9 mouse cellular contexts compared by ENCODE assay signal in genomic region chr13:100774704-100775103, GRCm38 (mm10). TPM values are rescaled to one million over a fixed set of nuclear protein-coding genes. Genes with fewer than 3 reads are reported as not detected.
A peak's percentile ranks its signal among the peaks of the same experiment; 100 is the strongest.
DNase-seq lines count a peak whose midpoint lies in the region; ATAC-seq and TF ChIP-seq lines count a peak whose summit lies in the region.
"Had no signal": no experiment of that assay in that cellular context is flagged by ENCODE, and none has a peak within 500 bp of the region (broad histone marks: within the 10 kb centered on the region; RNA-seq: fewer than 3 reads in every experiment).

No protein-coding gene starts in this region.

- H3K27me3 ChIP-seq in heart, postnatal 0 days (ENCODE audit: control insufficient read depth, insufficient read depth, low read length): no peaks in the 10 kb centered on the region
- H3K27me3 ChIP-seq in hindbrain, embryonic 16.5 days (replicated peaks; ENCODE audit: control insufficient read depth, insufficient read depth, low read length): no peaks in the 10 kb centered on the region
- H3K27me3 ChIP-seq in midbrain, embryonic 14.5 days (ENCODE audit: control insufficient read depth, insufficient read depth, low read length): no peaks in the 10 kb centered on the region

- H3K4me2 ChIP-seq in heart, postnatal 0 days (ENCODE audit: low read depth, low read length): peak overlapping the region; percentile 85
- H3K4me2 ChIP-seq in hindbrain, embryonic 16.5 days (ENCODE audit: low read length): peak overlapping the region; percentile 82
- H3K4me2 ChIP-seq in midbrain, embryonic 14.5 days (ENCODE audit: low read length): peak overlapping the region; percentile 91

- TF ChIP-seq CTCF in heart, postnatal 0 days (IDR thresholded peaks at IDR 0.05; ENCODE audit: low read depth): no peak
- TF ChIP-seq CTCF in bone marrow macrophage, adult 2 months (IDR thresholded peaks at IDR 0.05; ENCODE audit: low read depth, low read length): no peak

- H3K9ac ChIP-seq in heart, postnatal 0 days (replicated peaks; ENCODE audit: low read depth, low read length): no peak overlapping the region; the same call in 1 of the 2 replicates
- H3K9ac ChIP-seq in hindbrain, embryonic 16.5 days (ENCODE audit: low read depth, low read length): no peak overlapping the region
- no peak overlapping the region for H3K9ac ChIP-seq in midbrain, embryonic 14.5 days (replicated peaks; ENCODE audit: low read length)

- H3K4me1 ChIP-seq in heart, postnatal 0 days (ENCODE audit: control insufficient read depth, insufficient read depth): peaks cover 4% of the 10 kb centered on the region; the same call in 1 of the 2 replicates
- H3K4me1 ChIP-seq in bone marrow macrophage, adult 2 months (ENCODE audit: control insufficient read depth, insufficient read depth, low read length): 0 out of 2 replicates have a peak, but pooled peaks cover 3% of the 10 kb centered on the region
- peaks cover 10% of the 10 kb centered on the region for H3K4me1 ChIP-seq in hindbrain, embryonic 16.5 days (ENCODE audit: control insufficient read depth, insufficient read depth, low read depth, low read length)
- H3K4me1 ChIP-seq in midbrain, embryonic 14.5 days (ENCODE audit: control insufficient read depth, insufficient read depth, low read length): peaks cover 6% of the 10 kb centered on the region

- intact Hi-C loops in heart, postnatal 10 days (cut with DNase I): no loop called here

- peak overlapping the region; percentile 64 for H3K4me3 ChIP-seq in heart, postnatal 0 days (ENCODE audit: low read depth, low read length)
- peak overlapping the region; percentile 97 for H3K4me3 ChIP-seq in bone marrow macrophage, adult 2 months (ENCODE audit: insufficient read depth, low read length)
- peak overlapping the region; percentile 72 for H3K4me3 ChIP-seq in hindbrain, embryonic 16.5 days (ENCODE audit: low read length)
- H3K4me3 ChIP-seq in midbrain, embryonic 14.5 days (replicated peaks; ENCODE audit: low read depth, low read length): peak overlapping the region; percentile 65; the same call in 1 of the 2 replicates

- no peaks in the 10 kb centered on the region for H3K9me3 ChIP-seq in heart, postnatal 0 days (replicated peaks; ENCODE audit: control insufficient read depth, low read length)
- H3K9me3 ChIP-seq in hindbrain, embryonic 16.5 days (ENCODE audit: control insufficient read depth, low read length): no peaks in the 10 kb centered on the region
- no peaks in the 10 kb centered on the region for H3K9me3 ChIP-seq in midbrain, embryonic 14.5 days (ENCODE audit: control insufficient read depth, low read length)

- ATAC-seq in heart, postnatal 0 days (ENCODE audit: insufficient read depth, low read depth): no peak
- ATAC-seq in hindbrain, embryonic 16.5 days: no peak
- no peak for ATAC-seq in midbrain, embryonic 14.5 days (ENCODE audit: low FRiP score, low TSS enrichment)

- no peak for DNase-seq in heart, postnatal 0 days (ENCODE audit: low spot score)
- no peak for DNase-seq in heart, postnatal 10 days
- no peak for DNase-seq in midbrain, embryonic 14.5 days
- no peak for DNase-seq in thymus, postnatal 25 days
- DNase-seq in cerebellum, adult 11 months: no peak
- no peak for DNase-seq in kidney, adult 9 months

- TF ChIP-seq POLR2A in bone marrow macrophage, adult 2 months (IDR thresholded peaks at IDR 0.05; ENCODE audit: borderline replicate concordance, low read depth, low read length): no peak

- no peak for TF ChIP-seq EP300 in heart, postnatal 0 days (IDR thresholded peaks at IDR 0.05; ENCODE audit: low read depth)

- no peak overlapping the region for H3K27ac ChIP-seq in heart, postnatal 0 days (ENCODE audit: low read depth)
- no peak overlapping the region for H3K27ac ChIP-seq in bone marrow macrophage, adult 2 months (ENCODE audit: insufficient read depth, low read depth, low read length)
- no peak overlapping the region for H3K27ac ChIP-seq in hindbrain, embryonic 16.5 days (ENCODE audit: low read depth, low read length)
- H3K27ac ChIP-seq in midbrain, embryonic 14.5 days (replicated peaks; ENCODE audit: low read depth, low read length): no peak overlapping the region

- H3K36me3 ChIP-seq in heart, postnatal 0 days (replicated peaks; ENCODE audit: control insufficient read depth, insufficient read depth, low read length): peaks cover 8% of the 10 kb centered on the region; the same call in 1 of the 2 replicates
- H3K36me3 ChIP-seq in hindbrain, embryonic 16.5 days (ENCODE audit: control insufficient read depth, insufficient read depth, low read length): no peaks in the 10 kb centered on the region
- H3K36me3 ChIP-seq in midbrain, embryonic 14.5 days (ENCODE audit: control insufficient read depth, insufficient read depth, low read length): peaks cover 5% of the 10 kb centered on the region; the same call in 1 of the 2 replicates

RNA-seq across cellular contexts. Expression of gene Cenph, which starts 1.0 kb away (rescaled TPM):
- 2.2 TPM in 1 of 2 replicates, not detected in the other for total RNA-seq in heart, postnatal 0 days (2014; rRNA removed; ENCODE audit: low replicate concordance)
- 5.6 and 7.3 TPM in 2 replicates for polyA plus RNA-seq in heart, postnatal 0 days (2015; fragmentation: Nextera tagmentation; extraction: Ambion mirVana)
- 1 to 10 TPM; 2.1 to 2.8 TPM for total RNA-seq in heart, postnatal 10 days (2021)
- polyA plus RNA-seq in bone marrow macrophage, adult 2 months (2012; ENCODE audit: insufficient read depth, insufficient read length, missing spikeins): 13.5 and 14.2 TPM in 2 replicates
- 6.5 and 7.6 TPM in 2 replicates for polyA plus RNA-seq in hindbrain, embryonic 16.5 days (2015; fragmentation: Nextera tagmentation; extraction: Ambion mirVana)
- polyA plus RNA-seq in midbrain, embryonic 14.5 days (2014; fragmentation: Nextera tagmentation; extraction: Ambion mirVana): 5.1 and 8.3 TPM in 2 replicates
- total RNA-seq: gastrocnemius, adult 18-20 months had no signal

RNA-seq across cellular contexts. Expression of gene Ccnb1, which starts 11.7 kb away (rescaled TPM):
- 88.5 and 95.0 TPM in 2 replicates for total RNA-seq in heart, postnatal 0 days (2014; rRNA removed; ENCODE audit: low replicate concordance)
- 48.9 and 56.9 TPM in 2 replicates for polyA plus RNA-seq in heart, postnatal 0 days (2015; fragmentation: Nextera tagmentation; extraction: Ambion mirVana)
- total RNA-seq in heart, postnatal 10 days (2021): 10 to 100 TPM; 19.3 to 27.8 TPM
- 35.0 and 42.5 TPM in 2 replicates for polyA plus RNA-seq in bone marrow macrophage, adult 2 months (2012; ENCODE audit: insufficient read depth, insufficient read length, missing spikeins)
- 42.4 and 52.9 TPM in 2 replicates for polyA plus RNA-seq in hindbrain, embryonic 16.5 days (2015; fragmentation: Nextera tagmentation; extraction: Ambion mirVana)
- polyA plus RNA-seq in midbrain, embryonic 14.5 days (2014; fragmentation: Nextera tagmentation; extraction: Ambion mirVana): 31.0 and 69.9 TPM in 2 replicates
- total RNA-seq: gastrocnemius, adult 18-20 months had no signal

RNA-seq across cellular contexts. Expression of gene Mrps36, which starts 30.2 kb away (rescaled TPM):
- 96.8 and 127 TPM in 2 replicates for total RNA-seq in heart, postnatal 0 days (2014; rRNA removed; ENCODE audit: low replicate concordance)
- 376 and 415 TPM in 2 replicates for polyA plus RNA-seq in heart, postnatal 0 days (2015; fragmentation: Nextera tagmentation; extraction: Ambion mirVana)
- 100 to 1,000 TPM; 163 to 174 TPM for total RNA-seq in heart, postnatal 10 days (2021)
- polyA plus RNA-seq in bone marrow macrophage, adult 2 months (2012; ENCODE audit: insufficient read depth, insufficient read length, missing spikeins): 68.4 and 89.2 TPM in 2 replicates
- 143 and 161 TPM in 2 replicates for polyA plus RNA-seq in hindbrain, embryonic 16.5 days (2015; fragmentation: Nextera tagmentation; extraction: Ambion mirVana)
- 132 and 142 TPM in 2 replicates for polyA plus RNA-seq in midbrain, embryonic 14.5 days (2014; fragmentation: Nextera tagmentation; extraction: Ambion mirVana)

RNA-seq across cellular contexts. Expression of gene Cdk7, which starts 44.0 kb away (rescaled TPM):
- total RNA-seq in heart, postnatal 0 days (2014; rRNA removed; ENCODE audit: low replicate concordance): 21.7 and 30.0 TPM in 2 replicates
- polyA plus RNA-seq in heart, postnatal 0 days (2015; fragmentation: Nextera tagmentation; extraction: Ambion mirVana): 53.9 and 56.5 TPM in 2 replicates
- 10 to 100 TPM; 29.5 to 34.8 TPM for total RNA-seq in heart, postnatal 10 days (2021)
- polyA plus RNA-seq in bone marrow macrophage, adult 2 months (2012; ENCODE audit: insufficient read depth, insufficient read length, missing spikeins): 27.1 and 29.5 TPM in 2 replicates
- 35.8 and 40.0 TPM in 2 replicates for polyA plus RNA-seq in hindbrain, embryonic 16.5 days (2015; fragmentation: Nextera tagmentation; extraction: Ambion mirVana)
- polyA plus RNA-seq in midbrain, embryonic 14.5 days (2014; fragmentation: Nextera tagmentation; extraction: Ambion mirVana): 43.2 and 46.0 TPM in 2 replicates

RNA-seq across cellular contexts. Expression of gene Slc30a5, which starts 58.5 kb away (rescaled TPM):
- total RNA-seq in heart, postnatal 0 days (2014; rRNA removed; ENCODE audit: low replicate concordance): 41.1 and 46.0 TPM in 2 replicates
- polyA plus RNA-seq in heart, postnatal 0 days (2015; fragmentation: Nextera tagmentation; extraction: Ambion mirVana): 21.1 and 23.7 TPM in 2 replicates
- total RNA-seq in heart, postnatal 10 days (2021): 10 to 100 TPM; 28.9 to 32.2 TPM
- 47.3 and 53.8 TPM in 2 replicates for polyA plus RNA-seq in bone marrow macrophage, adult 2 months (2012; ENCODE audit: insufficient read depth, insufficient read length, missing spikeins)
- polyA plus RNA-seq in hindbrain, embryonic 16.5 days (2015; fragmentation: Nextera tagmentation; extraction: Ambion mirVana): 30.8 and 31.4 TPM in 2 replicates
- polyA plus RNA-seq in midbrain, embryonic 14.5 days (2014; fragmentation: Nextera tagmentation; extraction: Ambion mirVana): 29.0 and 38.7 TPM in 2 replicates
